Mouse (Mus musculus) intestine, embryonic 16.5 days (tissue): ENCODE results near the gene BC017158. TPM values are rescaled to one million over a fixed set of nuclear protein-coding genes. Genes with fewer than 3 reads are reported as not detected.

Experiments used
- ATAC-seq: fragments of 200-750 bp; cut with Nextera tagmentation; 2 replicates; pipeline ENCODE4 v1.8.0; 2017; ENCODE audit warnings: moderate TSS enrichment, moderate library complexity
- H3K27ac ChIP-seq: fragments of 300-500 bp; sonication (generic); 2 replicates; pipeline ENCODE4 v1.5.1; 2014; ENCODE audit warnings: mild to moderate bottlenecking, low read length
- H3K27me3 ChIP-seq: fragments of 300-500 bp; sonication (generic); replicated peaks from 2 replicates; pipeline ENCODE4 v1.6.1; 2014; ENCODE audit warnings: low read length, control low read depth, mixed read lengths; ENCODE audit not compliant: control insufficient read depth, insufficient read depth
- H3K36me3 ChIP-seq: fragments of 300-500 bp; sonication (generic); 2 replicates; pipeline ENCODE4 v1.6.1; 2014; ENCODE audit warnings: low read length, control low read depth; ENCODE audit not compliant: control insufficient read depth, insufficient read depth
- H3K4me1 ChIP-seq: fragments of 300-500 bp; sonication (generic); 2 replicates; pipeline ENCODE4 v1.6.1; 2014; ENCODE audit warnings: low read length, control low read depth, mixed read lengths; ENCODE audit not compliant: control insufficient read depth, insufficient read depth
- H3K4me2 ChIP-seq: fragments of 300-500 bp; sonication (generic); 2 replicates; pipeline ENCODE4 v1.6.1; 2014; ENCODE audit warnings: low read depth, low read length, control low read depth
- H3K4me3 ChIP-seq: fragments of 300-500 bp; sonication (generic); 2 replicates; pipeline ENCODE4 v1.5.1; 2014; ENCODE audit warnings: mild to moderate bottlenecking, low read length
- H3K9ac ChIP-seq: fragments of 300-500 bp; sonication (generic); 2 replicates; pipeline ENCODE4 v1.6.1; 2014; ENCODE audit warnings: low read depth, low read length
- H3K9me3 ChIP-seq: fragments of 300-500 bp; sonication (generic); 2 replicates; pipeline ENCODE4 v1.6.1; 2016; ENCODE audit warnings: low read length, control low read depth; ENCODE audit not compliant: control insufficient read depth
- whole genome bisulfite sequencing: fragments of 180-500 bp; shearing (Covaris S2); extraction: QIAGEN DNeasy Blood & Tissue Kit; methylation state at CpG from one replicate; pipeline ENCODE4 v1.1.7; 2014; 5-methylcytosine and 5-hydroxymethylcytosine counted together
- polyA plus RNA-seq: library from polyadenylated mRNA; unstranded; fragments of >200 nt; fragmentation: Nextera tagmentation; extraction: Ambion mirVana; gene quantifications from 2 replicates; pipeline ENCODE4 v1.2.1, GENCODE M21; 2015

Gene BC017158
- polyA plus RNA-seq, 1 experiment from 2014 or later = 49.6 TPM

DNA sequence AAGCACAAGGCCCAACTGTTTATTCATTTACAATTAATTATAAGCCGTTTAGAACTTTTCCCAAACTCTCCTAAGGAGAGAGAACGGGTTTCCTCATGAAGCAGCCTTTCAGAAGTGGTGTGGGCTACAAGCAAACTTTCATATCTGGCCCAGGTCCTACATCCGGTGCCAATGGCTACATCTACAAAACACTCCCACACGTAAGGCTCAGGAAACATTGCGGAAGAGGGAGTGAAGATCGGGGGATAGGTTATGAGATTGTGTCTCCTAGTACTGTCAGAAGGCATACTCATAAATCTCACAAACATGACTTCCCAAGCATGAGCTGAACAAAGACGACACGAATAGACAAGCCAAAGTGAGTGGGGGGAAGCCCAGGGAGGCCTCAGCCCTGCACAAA lies 13.8 kb upstream of the BC017158 start:
- Histone ChIP-seq H3K4me3 (no peak overlapping the region), H3K27ac (no peak overlapping the region), H3K36me3 (no peaks in the 10 kb centered on the region), H3K27me3 (no peaks in the 10 kb centered on the region), H3K9ac (no peak overlapping the region), H3K9me3 (no peaks in the 10 kb centered on the region), H3K4me1 (peaks cover 19% of the 10 kb centered on the region), H3K4me2 (no peak overlapping the region)
- 70% methylated on average over 8 of the region's 8 CpGs for WGBS
- no peak for ATAC-seq

DNA sequence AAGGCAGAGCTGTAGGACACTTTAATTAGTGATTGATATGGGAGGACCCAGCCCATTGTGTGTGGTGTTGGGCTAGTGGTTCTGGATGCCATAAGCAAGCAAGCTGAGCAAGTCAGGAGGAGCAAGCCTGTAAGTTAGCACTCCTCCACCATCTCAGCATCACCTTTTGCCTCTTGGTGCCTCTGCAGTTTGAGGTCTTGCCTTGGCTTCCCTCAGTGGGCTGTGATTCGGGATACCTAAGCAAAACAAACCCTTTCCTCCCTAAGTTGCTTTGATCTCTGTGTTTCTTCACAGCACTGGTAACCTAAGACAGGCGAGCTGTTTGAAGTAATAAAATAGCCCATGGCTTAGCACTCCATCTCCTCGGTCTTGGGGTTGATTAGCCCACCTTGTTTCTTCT lies 13.3 kb upstream of the BC017158 start:
- H3K4me3 ChIP-seq = no peak overlapping the region
- no peak for ATAC-seq
- H3K27ac ChIP-seq = no peak overlapping the region

DNA sequence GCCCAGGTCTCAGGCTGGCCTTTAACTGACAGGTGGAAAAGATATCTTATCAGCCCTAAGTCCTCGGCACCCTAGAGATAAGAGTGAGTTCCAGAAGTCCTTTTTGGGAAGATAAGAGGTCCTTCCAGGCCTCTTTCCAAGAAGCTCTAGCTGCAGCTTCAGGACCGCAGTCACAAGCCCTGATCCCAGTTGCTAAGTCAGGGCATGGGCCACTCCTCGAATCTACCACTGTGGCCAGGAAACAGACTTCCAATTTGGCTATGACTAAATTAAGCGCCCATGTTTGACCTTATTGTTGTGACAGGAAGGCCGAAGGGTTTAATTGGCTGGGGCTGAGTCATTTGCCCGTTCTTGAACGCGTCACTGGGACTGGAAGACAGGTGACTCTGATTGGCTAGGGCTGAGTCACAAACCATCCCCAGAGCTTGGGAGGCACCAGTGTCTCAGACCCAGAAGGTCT lies 12.3 kb upstream of the BC017158 start:
- H3K27me3 ChIP-seq = no peaks in the 10 kb centered on the region
- H3K4me1 ChIP-seq = peaks cover 19% of the 10 kb centered on the region
- no peaks in the 10 kb centered on the region for H3K36me3 ChIP-seq
- no peak overlapping the region for H3K4me2 ChIP-seq
- H3K27ac ChIP-seq = no peak overlapping the region
- H3K4me3 ChIP-seq = no peak overlapping the region
- H3K9me3 ChIP-seq = no peaks in the 10 kb centered on the region
- no peak for ATAC-seq
- no peak overlapping the region for H3K9ac ChIP-seq
- WGBS = 42% methylated on average over 8 of the region's 8 CpGs

More for the DNA sequence above, 13.3 kb upstream of the BC017158 start:
- 51% methylated on average over 3 of the region's 3 CpGs for WGBS
- H3K4me2 ChIP-seq = no peak overlapping the region
- peaks cover 19% of the 10 kb centered on the region for H3K4me1 ChIP-seq
- no peaks in the 10 kb centered on the region for H3K27me3 ChIP-seq
- no peaks in the 10 kb centered on the region for H3K9me3 ChIP-seq
- no peaks in the 10 kb centered on the region for H3K36me3 ChIP-seq
- no peak overlapping the region for H3K9ac ChIP-seq

DNA sequence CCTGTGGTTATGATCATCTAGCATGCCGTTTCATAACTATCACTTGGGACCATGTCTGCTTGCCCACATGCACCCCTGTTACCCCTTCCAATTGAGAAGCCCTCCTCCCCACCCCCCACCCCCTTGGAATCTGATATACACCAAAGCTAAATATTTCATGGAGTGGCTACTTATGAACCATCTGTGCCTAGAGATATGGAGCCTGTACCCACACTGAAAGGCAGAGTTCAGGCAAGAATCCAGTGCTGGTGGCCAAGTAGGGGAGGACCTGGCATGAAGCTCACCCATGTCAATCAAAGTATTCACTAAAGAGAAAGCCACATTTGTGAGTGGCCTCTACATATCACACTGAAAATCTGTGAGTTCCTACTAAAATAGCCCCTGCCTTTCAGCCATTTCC lies 11.8 kb upstream of the BC017158 start:
- 67% methylated on average over 1 of the region's 1 CpGs for WGBS
- no peak overlapping the region for H3K4me2 ChIP-seq

DNA sequence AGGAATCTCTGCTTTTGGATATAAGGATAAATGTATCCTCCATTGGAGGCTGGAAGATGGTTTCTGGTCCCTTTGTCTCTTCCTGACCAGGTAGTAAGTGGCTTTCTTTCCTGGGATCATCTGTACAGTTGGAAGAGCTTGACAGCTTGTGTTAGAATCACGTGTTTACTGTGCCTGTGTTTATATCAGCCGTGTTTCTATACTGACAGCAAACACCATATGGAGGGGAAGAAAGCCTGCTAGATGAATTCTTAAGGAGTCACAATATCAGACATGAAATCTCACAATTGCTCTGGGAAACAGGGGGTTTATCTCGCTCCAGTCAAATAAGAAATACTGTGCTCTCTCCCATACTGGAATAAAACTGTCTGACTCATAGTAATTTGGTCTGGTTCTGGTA lies 11.2 kb upstream of the BC017158 start:
- Histone ChIP-seq H3K27ac (peak overlapping the region; percentile 51), H3K36me3 (no peaks in the 10 kb centered on the region), H3K9me3 (no peaks in the 10 kb centered on the region), H3K9ac (no peak overlapping the region), H3K4me3 (no peak overlapping the region), H3K27me3 (no peaks in the 10 kb centered on the region), H3K4me1 (peaks cover 20% of the 10 kb centered on the region), H3K4me2 (no peak overlapping the region)
- ATAC-seq = no peak
- 48% methylated on average over 3 of the region's 3 CpGs for WGBS

More for the DNA sequence above, 11.8 kb upstream of the BC017158 start:
- Histone ChIP-seq H3K36me3 (no peaks in the 10 kb centered on the region), H3K9ac (no peak overlapping the region), H3K27ac (peak overlapping the region; percentile 51), H3K4me1 (peaks cover 19% of the 10 kb centered on the region), H3K4me3 (no peak overlapping the region), H3K9me3 (no peaks in the 10 kb centered on the region), H3K27me3 (no peaks in the 10 kb centered on the region)
- ATAC-seq = no peak

DNA sequence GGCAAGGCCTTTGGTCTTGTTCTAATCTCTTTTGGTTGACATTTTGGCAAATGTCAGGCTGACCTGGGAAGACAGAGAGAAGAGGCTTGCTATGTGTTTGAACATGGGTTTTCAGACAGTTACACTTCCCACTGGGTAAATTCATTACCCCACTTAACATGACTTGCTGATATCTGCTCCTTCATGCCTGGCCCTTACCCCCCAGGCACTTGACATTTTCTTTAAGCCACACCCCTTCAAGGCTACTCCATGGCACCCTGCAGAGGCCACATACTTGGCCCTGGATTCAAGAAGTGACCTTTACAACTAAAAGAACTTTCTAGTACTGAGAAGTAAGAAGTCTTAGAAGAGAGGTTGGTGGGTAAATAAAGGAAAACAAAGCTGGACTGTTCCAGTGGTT lies 9.9 kb upstream of the BC017158 start:
- no peak for ATAC-seq
- H3K4me1 ChIP-seq = peaks cover 24% of the 10 kb centered on the region
- no peak overlapping the region for H3K4me3 ChIP-seq
- no peak overlapping the region for H3K9ac ChIP-seq
- H3K4me2 ChIP-seq = no peak overlapping the region
- no peaks in the 10 kb centered on the region for H3K9me3 ChIP-seq
- H3K27ac ChIP-seq = no peak overlapping the region
- no peaks in the 10 kb centered on the region for H3K27me3 ChIP-seq
- no peaks in the 10 kb centered on the region for H3K36me3 ChIP-seq

DNA sequence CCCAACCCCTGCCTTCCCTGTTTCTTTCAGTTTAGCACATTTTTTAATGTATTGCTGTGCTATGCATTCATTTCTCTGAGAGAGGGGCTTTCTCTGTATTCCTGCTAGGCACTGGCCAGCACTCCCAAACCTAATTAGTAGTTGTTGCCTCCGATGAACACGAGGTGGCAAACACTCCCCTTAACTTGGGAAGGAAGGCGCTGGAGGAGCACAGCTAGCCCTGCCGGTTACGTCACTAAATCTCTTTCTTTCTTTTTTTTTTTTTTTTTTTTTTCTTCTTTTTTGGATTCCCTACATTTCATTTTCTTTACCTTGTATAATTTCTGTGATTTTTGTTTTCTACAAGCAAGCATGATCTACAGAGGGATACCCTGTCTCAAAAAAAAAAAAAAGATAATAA lies 6.9 kb upstream of the BC017158 start:
- ATAC-seq = peak; percentile 62

DNA sequence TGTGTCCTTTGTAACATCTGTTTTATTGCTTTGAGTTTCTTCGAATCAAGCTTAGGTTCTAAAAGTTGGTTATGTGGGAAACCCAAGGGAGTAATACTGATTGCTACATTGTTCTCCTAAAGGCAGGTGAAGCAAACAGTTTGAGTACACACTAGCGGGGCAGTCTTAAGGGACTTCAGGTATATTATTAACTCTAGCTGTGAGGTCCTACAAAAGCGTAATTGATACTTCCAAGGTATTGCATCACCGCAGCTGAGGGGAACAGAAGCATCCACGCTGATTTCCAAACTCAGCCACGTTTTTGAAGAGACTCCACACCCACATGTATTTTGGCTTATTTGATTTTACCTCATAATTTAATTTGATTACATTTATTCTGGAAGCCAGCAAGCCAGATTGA lies 6.2 kb upstream of the BC017158 start:
- peak; percentile 81 for ATAC-seq
- Histone ChIP-seq H3K36me3 (no peaks in the 10 kb centered on the region), H3K27ac (peak overlapping the region; percentile 37; the same call in 1 of the 2 replicates), H3K9me3 (no peaks in the 10 kb centered on the region), H3K4me1 (peaks cover 12% of the 10 kb centered on the region; the same call in 1 of the 2 replicates), H3K4me2 (no peak overlapping the region), H3K4me3 (no peak overlapping the region), H3K9ac (no peak overlapping the region), H3K27me3 (no peaks in the 10 kb centered on the region)
- WGBS = 50% methylated on average over 6 of the region's 6 CpGs

More for the DNA sequence above, 6.9 kb upstream of the BC017158 start:
- Histone ChIP-seq H3K4me1 (peaks cover 19% of the 10 kb centered on the region), H3K9ac (no peak overlapping the region), H3K27ac (0 out of 2 replicates have a peak overlapping the region, but pooled peaks have one; percentile 33), H3K27me3 (no peaks in the 10 kb centered on the region), H3K9me3 (no peaks in the 10 kb centered on the region), H3K4me3 (no peak overlapping the region), H3K36me3 (no peaks in the 10 kb centered on the region), H3K4me2 (no peak overlapping the region)
- whole genome bisulfite sequencing = 5% methylated on average over 5 of the region's 5 CpGs

DNA sequence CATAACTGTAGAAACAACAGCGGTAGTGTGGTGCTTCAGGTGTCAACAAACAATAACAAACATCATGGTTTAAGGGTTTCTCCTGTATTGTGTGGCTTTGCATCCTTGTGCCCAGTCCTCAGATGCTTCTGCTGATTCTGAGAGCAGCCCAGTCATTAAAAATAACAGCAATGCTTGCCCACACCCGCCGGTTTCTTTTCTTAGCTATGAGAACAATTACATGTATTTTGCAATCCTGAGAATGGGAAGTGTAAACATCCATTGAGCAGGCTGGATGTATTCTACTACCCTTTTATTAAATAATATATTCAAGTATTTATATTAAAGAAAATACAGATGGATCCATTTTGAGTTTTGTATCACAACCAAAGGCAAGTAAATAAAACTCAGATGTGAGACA lies 4.2 kb upstream of the BC017158 start:
- Histone ChIP-seq H3K4me3 (no peak overlapping the region), H3K36me3 (no peaks in the 10 kb centered on the region), H3K4me1 (peaks cover 17% of the 10 kb centered on the region), H3K27ac (no peak overlapping the region), H3K27me3 (no peaks in the 10 kb centered on the region), H3K4me2 (no peak overlapping the region), H3K9ac (no peak overlapping the region), H3K9me3 (no peaks in the 10 kb centered on the region)
- 85% methylated on average over 3 of the region's 3 CpGs for WGBS
- ATAC-seq = no peak

DNA sequence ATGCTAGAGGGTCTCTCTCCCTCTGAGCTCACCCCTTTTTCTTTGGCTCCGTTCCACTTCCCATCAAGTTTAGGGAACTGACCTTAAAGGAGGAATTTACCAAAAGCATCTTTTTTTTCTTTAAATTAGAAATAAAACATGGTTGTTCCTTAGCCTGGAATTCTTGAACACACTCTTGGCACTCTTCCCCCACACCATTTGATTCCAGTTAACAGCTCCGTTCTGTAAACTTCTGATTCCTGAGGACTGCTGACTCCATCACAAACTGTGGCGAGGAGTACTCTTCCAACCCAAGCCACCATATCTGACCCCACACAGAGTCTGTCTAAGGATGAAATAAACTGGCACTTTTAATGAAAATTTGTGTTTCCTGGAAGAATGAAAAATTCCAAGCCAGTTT lies 3.0 kb upstream of the BC017158 start:
- H3K27ac ChIP-seq = no peak overlapping the region
- H3K9ac ChIP-seq = no peak overlapping the region
- WGBS = 69% methylated on average over 3 of the region's 3 CpGs
- no peak overlapping the region for H3K4me2 ChIP-seq
- H3K9me3 ChIP-seq = no peaks in the 10 kb centered on the region
- H3K27me3 ChIP-seq = no peaks in the 10 kb centered on the region
- H3K36me3 ChIP-seq = no peaks in the 10 kb centered on the region
- no peak for ATAC-seq
- peaks cover 26% of the 10 kb centered on the region for H3K4me1 ChIP-seq
- no peak overlapping the region for H3K4me3 ChIP-seq
